Mouse (Mus musculus) urinary bladder, postnatal 4 days (tissue): ENCODE results near the gene Gm3252.
"Not testable (repeated sequence)": the region's sequence is repeated elsewhere in the genome, so short reads cannot be mapped to it uniquely, and the experiment has no call there.

Source experiments
- DNase-seq, 2 experiments: peaks; one replicate each; pipeline ENCODE4 v3.0.0; 2021 to 2022; ENCODE audit warnings: low spot score in 2 of 2

Gene Gm3252

GRCm38 (mm10) chr14:4726038-4726880 lies at the start of gene Gm3252:
Gm3252 (plus strand) TSS chr14:4726775.
- DNase-seq = not testable (repeated sequence)

GRCm38 (mm10) chr14:4708938-4709337 lies 17.6 kb upstream of the Gm3252 start, which contains the start of gene Gm7876:
Gm7876 (plus strand) TSS chr14:4709238.
- not testable (repeated sequence) for DNase-seq

GRCm38 (mm10) chr14:4776037-4776436 lies 49.5 kb downstream of the Gm3252 start, which contains the start of gene Gm9602:
Gm9602 (plus strand) TSS chr14:4776337.
- not testable (repeated sequence) for DNase-seq
